Mouse (Mus musculus): Measurements from ENCODE around the gene Btn2a2. TPM values are rescaled to one million over a fixed set of nuclear protein-coding genes. Genes with fewer than 3 reads are reported as not detected.

The Btn2a2 gene
- polyA plus RNA-seq, 1 experiment from 2014 or later: 0.13 TPM

DNA sequence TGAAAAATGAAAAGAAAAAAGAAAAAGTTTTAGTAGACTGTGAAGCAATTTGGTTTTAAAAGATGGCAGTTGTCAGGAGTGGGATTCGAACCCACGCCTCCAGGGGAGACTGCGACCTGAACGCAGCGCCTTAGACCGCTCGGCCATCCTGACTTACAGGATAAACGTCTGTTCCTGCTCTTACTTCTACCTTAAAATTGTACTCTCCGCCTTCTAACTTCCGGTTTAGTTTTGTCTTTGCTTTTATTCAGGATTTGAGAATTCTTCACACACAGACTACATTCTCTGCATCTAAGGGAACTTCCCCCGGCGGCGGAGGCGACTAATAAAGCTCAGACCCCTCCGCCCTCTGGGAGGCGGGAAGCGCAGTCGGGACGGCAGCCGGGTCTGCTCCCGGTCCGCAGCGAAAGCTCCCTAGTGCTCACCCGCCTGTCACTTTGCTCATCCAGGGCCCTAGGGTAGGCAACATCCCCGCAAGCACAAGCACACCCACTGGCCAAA lies 35.2 kb downstream of the Btn2a2 start:
- peak overlapping the region; percentile 65 for H3K27ac ChIP-seq
- no peaks in the 10 kb centered on the region for H3K36me3 ChIP-seq
- H3K4me1 ChIP-seq (replicated peaks): peaks cover 5% of the 10 kb centered on the region; the same call in 1 of the 2 replicates
- H3K4me2 ChIP-seq (replicated peaks): peak overlapping the region; percentile 56
- H3K9me3 ChIP-seq: no peaks in the 10 kb centered on the region
- H3K9ac ChIP-seq (replicated peaks): peak overlapping the region; percentile 55
- peak overlapping the region; percentile 58 for H3K4me3 ChIP-seq (replicated peaks)
- under 1% methylated on average over 25 of the region's 25 CpGs for WGBS
- ATAC-seq: peak; percentile 90
- H3K27me3 ChIP-seq: peaks cover 10% of the 10 kb centered on the region; the same call in 1 of the 2 replicates

- ATAC-seq: no peak
- H3K4me1 ChIP-seq (replicated peaks): peaks cover 5% of the 10 kb centered on the region; the same call in 1 of the 2 replicates
- H3K27ac ChIP-seq: peak overlapping the region; percentile 64; the same call in 1 of the 2 replicates
- H3K9me3 ChIP-seq: no peaks in the 10 kb centered on the region
- peak overlapping the region; percentile 62 for H3K4me2 ChIP-seq (replicated peaks)
- WGBS: under 1% methylated on average over 15 of the region's 15 CpGs
- peak overlapping the region; percentile 64 for H3K9ac ChIP-seq (replicated peaks)
- H3K4me3 ChIP-seq (replicated peaks): peak overlapping the region; percentile 49
- no peaks in the 10 kb centered on the region for H3K27me3 ChIP-seq
- H3K36me3 ChIP-seq: no peaks in the 10 kb centered on the region
Measured at GRCm38 (mm10) chr13:23450398-23450797, 38.3 kb downstream of the Btn2a2 start.

GRCm38 (mm10) chr13:23449235-23450095 lies 39.2 kb downstream of the Btn2a2 start:
- WGBS: under 1% methylated on average over 24 of the region's 24 CpGs
- ATAC-seq: no peak
- Histone ChIP-seq H3K36me3 (no peaks in the 10 kb centered on the region), H3K4me1 (replicated peaks) (peaks cover 9% of the 10 kb centered on the region), H3K27ac (no peak overlapping the region), H3K4me2 (replicated peaks) (peak overlapping the region; percentile 62), H3K4me3 (replicated peaks) (peak overlapping the region; percentile 49), H3K9me3 (no peaks in the 10 kb centered on the region), H3K9ac (replicated peaks) (peak overlapping the region; percentile 64), H3K27me3 (no peaks in the 10 kb centered on the region)

- Histone ChIP-seq H3K9ac (replicated peaks) (no peak overlapping the region), H3K27me3 (no peaks in the 10 kb centered on the region), H3K9me3 (no peaks in the 10 kb centered on the region), H3K27ac (no peak overlapping the region), H3K4me3 (replicated peaks) (peak overlapping the region; percentile 49), H3K4me1 (replicated peaks) (peaks cover 14% of the 10 kb centered on the region), H3K36me3 (no peaks in the 10 kb centered on the region), H3K4me2 (replicated peaks) (peak overlapping the region; percentile 62)
- ATAC-seq: no peak
- 58% methylated on average over 3 of the region's 3 CpGs for WGBS
Measured at GRCm38 (mm10) chr13:23448758-23449157, 39.9 kb downstream of the Btn2a2 start.

DNA sequence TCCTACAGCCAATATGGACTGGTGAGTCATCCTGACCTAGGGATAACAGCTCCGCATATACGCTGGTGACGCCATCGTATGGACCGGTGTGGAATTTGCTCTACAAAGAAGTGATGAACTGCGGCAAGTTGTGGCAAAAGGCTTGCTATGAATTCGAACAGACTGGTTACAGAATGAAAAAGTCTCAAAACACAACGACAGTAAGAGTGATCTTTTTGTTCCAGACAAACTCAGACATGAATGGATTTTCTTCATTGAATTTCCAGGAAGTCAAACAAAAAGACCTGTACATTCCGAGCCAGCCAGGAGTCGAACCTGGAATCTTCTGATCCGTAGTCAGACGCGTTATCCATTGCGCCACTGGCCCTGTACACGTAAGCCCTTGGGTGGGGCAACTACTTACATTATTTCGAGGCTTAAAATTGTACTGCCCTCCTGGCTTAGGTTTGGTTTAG lies 42.1 kb downstream of the Btn2a2 start:
- no peaks in the 10 kb centered on the region for H3K9me3 ChIP-seq
- H3K9ac ChIP-seq (replicated peaks): peak overlapping the region; percentile 85
- WGBS: under 1% methylated on average over 16 of the region's 16 CpGs
- H3K4me2 ChIP-seq (replicated peaks): peak overlapping the region; percentile 69
- peak overlapping the region; percentile 98 for H3K27ac ChIP-seq
- ATAC-seq: peak; percentile 73
- peak overlapping the region; percentile 69 for H3K4me3 ChIP-seq (replicated peaks)
- H3K27me3 ChIP-seq: no peaks in the 10 kb centered on the region
- H3K4me1 ChIP-seq (replicated peaks): peaks cover 14% of the 10 kb centered on the region
- H3K36me3 ChIP-seq: no peaks in the 10 kb centered on the region

GRCm38 (mm10) chr13:23445561-23446320 lies 42.9 kb downstream of the Btn2a2 start:
- peak overlapping the region; percentile 85 for H3K9ac ChIP-seq (replicated peaks)
- WGBS: under 1% methylated on average over 55 of the region's 55 CpGs
- peak; percentile 95 for ATAC-seq

DNA sequence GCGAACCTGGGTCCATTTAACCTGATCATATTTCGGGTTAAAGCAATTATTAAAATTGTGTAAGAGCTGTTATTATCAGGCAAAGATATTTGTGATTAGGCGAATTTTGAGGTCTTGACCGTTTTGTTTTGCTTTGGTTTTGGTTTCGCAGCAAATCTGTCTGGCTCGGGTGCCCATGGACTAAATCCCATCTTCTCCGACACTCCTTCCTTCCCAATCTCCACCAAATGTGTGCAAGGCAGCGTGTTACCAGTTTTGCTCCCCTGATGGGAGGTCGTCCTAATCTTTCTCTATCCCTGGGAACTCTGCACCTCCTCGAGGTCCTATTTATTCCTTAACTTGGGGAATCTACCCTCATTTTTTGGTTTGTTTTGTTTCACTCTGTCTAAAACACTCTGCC lies 43.5 kb downstream of the Btn2a2 start:
- Histone ChIP-seq H3K27me3 (no peaks in the 10 kb centered on the region), H3K36me3 (no peaks in the 10 kb centered on the region), H3K4me3 (replicated peaks) (peak overlapping the region; percentile 69), H3K4me1 (replicated peaks) (peaks cover 14% of the 10 kb centered on the region), H3K4me2 (replicated peaks) (peak overlapping the region; percentile 69), H3K9ac (replicated peaks) (peak overlapping the region; percentile 85), H3K9me3 (no peaks in the 10 kb centered on the region), H3K27ac (peak overlapping the region; percentile 98)
- 2% methylated on average over 10 of the region's 10 CpGs for WGBS
- peak; percentile 9 for ATAC-seq

More at GRCm38 (mm10) chr13:23445561-23446320, 42.9 kb downstream of the Btn2a2 start:
- peak overlapping the region; percentile 98 for H3K27ac ChIP-seq
- no peaks in the 10 kb centered on the region for H3K9me3 ChIP-seq
- peak overlapping the region; percentile 69 for H3K4me2 ChIP-seq (replicated peaks)
- H3K4me1 ChIP-seq (replicated peaks): peaks cover 14% of the 10 kb centered on the region
- H3K4me3 ChIP-seq (replicated peaks): peak overlapping the region; percentile 69
- no peaks in the 10 kb centered on the region for H3K36me3 ChIP-seq
- no peaks in the 10 kb centered on the region for H3K27me3 ChIP-seq

DNA sequence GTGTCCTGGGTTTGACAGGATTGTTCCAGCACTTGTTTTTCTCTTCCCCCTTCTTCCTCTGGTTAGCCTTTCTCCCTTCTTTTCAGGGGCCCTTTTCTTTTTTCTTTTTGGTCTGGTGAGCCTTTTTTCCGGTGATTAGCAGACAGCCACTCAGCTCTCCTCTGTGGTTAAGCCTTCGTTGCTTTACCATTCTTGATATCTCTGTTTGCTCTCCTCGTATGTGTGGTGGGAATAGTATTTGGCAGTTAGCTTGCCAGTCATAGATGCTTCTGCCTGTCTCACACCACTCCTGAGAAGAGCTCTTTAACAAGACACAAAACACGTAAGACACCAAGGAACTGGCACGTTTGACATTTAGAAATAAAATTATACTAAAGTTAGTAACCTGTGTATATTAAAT lies 44.2 kb downstream of the Btn2a2 start:
- no peaks in the 10 kb centered on the region for H3K36me3 ChIP-seq
- WGBS: 32% methylated on average over 5 of the region's 5 CpGs
- no peak for ATAC-seq
- no peaks in the 10 kb centered on the region for H3K9me3 ChIP-seq
- peak overlapping the region; percentile 69 for H3K4me3 ChIP-seq (replicated peaks)
- peak overlapping the region; percentile 40; the same call in 1 of the 2 replicates for H3K9ac ChIP-seq (replicated peaks)
- peak overlapping the region; percentile 69 for H3K4me2 ChIP-seq (replicated peaks)
- H3K27ac ChIP-seq: peak overlapping the region; percentile 52; the same call in 1 of the 2 replicates
- H3K4me1 ChIP-seq (replicated peaks): peaks cover 14% of the 10 kb centered on the region
- no peaks in the 10 kb centered on the region for H3K27me3 ChIP-seq

GRCm38 (mm10) chr13:23439901-23440300 lies 48.8 kb downstream of the Btn2a2 start:
- no peak for ATAC-seq
- Histone ChIP-seq H3K4me2 (replicated peaks) (no peak overlapping the region), H3K27me3 (no peaks in the 10 kb centered on the region), H3K36me3 (no peaks in the 10 kb centered on the region), H3K9me3 (no peaks in the 10 kb centered on the region), H3K27ac (no peak overlapping the region), H3K4me3 (replicated peaks) (no peak overlapping the region), H3K4me1 (replicated peaks) (peaks cover 16% of the 10 kb centered on the region), H3K9ac (replicated peaks) (no peak overlapping the region)
- 65% methylated on average over 10 of the region's 10 CpGs for WGBS

DNA sequence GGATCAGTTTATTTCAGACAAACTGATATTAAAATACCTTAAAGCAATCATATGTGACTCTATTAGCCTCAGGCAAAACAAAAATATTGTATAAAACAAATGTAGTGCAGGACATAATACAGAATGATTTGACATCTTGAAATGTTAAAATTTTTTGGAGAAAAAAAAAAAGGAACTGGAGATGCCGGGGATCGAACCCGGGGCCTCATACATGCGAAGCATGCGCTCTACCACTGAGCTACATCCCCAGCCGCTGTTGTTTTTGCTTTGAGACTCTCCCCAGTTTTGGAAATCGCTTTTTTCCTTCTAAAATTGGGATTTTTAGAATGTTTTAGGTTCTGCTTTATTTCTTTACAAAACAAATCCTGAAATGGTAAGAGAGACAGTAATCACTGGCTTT lies 50.1 kb downstream of the Btn2a2 start:
- ATAC-seq: no peak
- Histone ChIP-seq H3K4me1 (replicated peaks) (peaks cover 10% of the 10 kb centered on the region), H3K27me3 (no peaks in the 10 kb centered on the region), H3K4me2 (replicated peaks) (peak overlapping the region; percentile 61), H3K27ac (no peak overlapping the region), H3K4me3 (replicated peaks) (peak overlapping the region; percentile 56), H3K36me3 (no peaks in the 10 kb centered on the region), H3K9me3 (no peaks in the 10 kb centered on the region), H3K9ac (replicated peaks) (peak overlapping the region; percentile 48; the same call in 1 of the 2 replicates)
- WGBS: under 1% methylated on average over 7 of the region's 7 CpGs

- Histone ChIP-seq H3K36me3 (no peaks in the 10 kb centered on the region), H3K9me3 (no peaks in the 10 kb centered on the region), H3K27me3 (no peaks in the 10 kb centered on the region), H3K4me2 (replicated peaks) (peak overlapping the region; percentile 61), H3K4me3 (replicated peaks) (peak overlapping the region; percentile 56), H3K4me1 (replicated peaks) (peaks cover 13% of the 10 kb centered on the region), H3K9ac (replicated peaks) (peak overlapping the region; percentile 67), H3K27ac (no peak overlapping the region)
- WGBS: under 1% methylated on average over 17 of the region's 17 CpGs
- ATAC-seq: peak; percentile 84
Measured at GRCm38 (mm10) chr13:23437908-23438307, 50.7 kb downstream of the Btn2a2 start.

Data from midbrain, embryonic 13.5 days (tissue).